Mouse (Mus musculus) gastrocnemius, adult 8-10 months (tissue): ENCODE measurements around the gene Obox1. TPM values are rescaled to one million over a fixed set of nuclear protein-coding genes. Genes with fewer than 3 reads are reported as not detected.
"Not testable (repeated sequence)": the region's sequence is repeated elsewhere in the genome, so short reads cannot be mapped to it uniquely, and the experiment has no call there.

Source experiments
- DNase-seq, 2 experiments: peaks; one replicate each; pipeline ENCODE4 v3.0.0; 2022; ENCODE audit warnings: low spot score in 2 of 2
- total RNA-seq, 4 experiments: library from RNA; stranded (reverse); gene quantifications; 2 replicates each; pipeline ENCODE4 v1.2.4; 2022

Gene Obox1
- not detected for total RNA-seq

DNA sequence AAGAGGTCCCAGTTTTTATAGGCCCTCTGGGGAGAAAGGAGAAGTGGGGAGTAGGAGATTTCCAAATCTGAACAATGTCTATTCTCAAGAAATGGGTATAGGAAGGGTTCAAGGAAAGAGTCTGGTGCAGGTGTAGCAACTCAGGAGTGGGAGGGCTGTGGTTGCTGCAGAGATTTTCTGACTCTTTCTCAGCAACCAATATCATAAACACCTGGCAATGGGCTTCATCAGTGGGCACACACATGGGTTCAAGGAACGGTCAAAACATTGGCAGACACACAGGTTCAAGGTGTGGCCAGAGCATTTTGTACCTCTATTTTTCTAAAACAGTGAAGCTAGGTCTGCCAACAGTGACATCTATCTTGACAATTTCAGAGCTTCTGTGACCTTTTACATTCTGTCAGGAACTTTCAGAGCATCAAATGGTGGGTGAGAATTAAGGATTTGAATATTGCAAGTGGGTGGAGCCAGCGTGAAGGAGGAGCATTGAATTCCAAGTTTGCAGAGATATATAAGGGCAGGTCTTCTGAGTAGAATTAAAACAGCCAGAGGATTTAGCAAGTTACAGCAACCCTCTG, at the start of gene Obox1, which contains the start of gene Obox2:
TSS of gene Obox1 (plus strand) at position 528 of the 578 bp plus-strand sequence.
TSS of gene Obox2 (plus strand) at position 301 of the 578 bp plus-strand sequence.
- DNase-seq = not testable (repeated sequence)

DNA sequence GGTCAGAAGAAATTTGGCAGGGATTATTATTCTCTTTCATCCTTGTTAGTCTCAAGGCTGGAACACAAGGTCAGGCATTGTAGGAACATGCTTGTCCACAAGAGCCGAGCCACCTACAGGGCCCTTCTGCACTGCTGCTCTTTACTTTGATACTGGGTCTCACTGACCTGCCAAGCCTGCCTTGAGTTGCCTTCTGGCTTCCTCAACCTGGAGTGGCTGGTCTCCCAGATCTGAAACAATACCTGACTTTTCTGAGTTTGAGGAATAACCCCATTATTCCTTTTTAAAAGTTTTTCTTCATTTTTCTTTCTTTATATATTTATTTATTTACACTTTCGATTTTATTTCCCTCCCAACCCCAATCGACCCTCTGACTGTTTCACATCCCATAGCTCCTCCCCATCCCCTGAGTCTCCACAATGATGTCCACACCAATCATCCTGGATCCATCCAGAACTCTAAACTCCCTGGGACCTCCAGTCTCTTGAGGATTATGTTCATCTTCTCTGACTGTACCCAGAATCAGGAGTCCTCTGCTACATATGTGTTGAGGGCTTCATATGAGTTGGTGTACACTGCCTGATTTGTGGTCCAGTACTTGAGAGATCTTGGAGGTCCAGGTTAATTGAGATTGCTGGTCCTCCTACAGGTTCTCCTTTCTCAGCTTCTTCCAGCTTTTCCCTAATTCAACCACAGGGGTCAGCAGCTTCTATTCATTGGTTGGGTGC, 10.6 kb downstream of the Obox1 start:
- not testable (repeated sequence) for DNase-seq

GRCm38 (mm10) chr7:15406816-15407215, 18.1 kb downstream of the Obox1 start:
- not testable (repeated sequence) for DNase-seq

DNA sequence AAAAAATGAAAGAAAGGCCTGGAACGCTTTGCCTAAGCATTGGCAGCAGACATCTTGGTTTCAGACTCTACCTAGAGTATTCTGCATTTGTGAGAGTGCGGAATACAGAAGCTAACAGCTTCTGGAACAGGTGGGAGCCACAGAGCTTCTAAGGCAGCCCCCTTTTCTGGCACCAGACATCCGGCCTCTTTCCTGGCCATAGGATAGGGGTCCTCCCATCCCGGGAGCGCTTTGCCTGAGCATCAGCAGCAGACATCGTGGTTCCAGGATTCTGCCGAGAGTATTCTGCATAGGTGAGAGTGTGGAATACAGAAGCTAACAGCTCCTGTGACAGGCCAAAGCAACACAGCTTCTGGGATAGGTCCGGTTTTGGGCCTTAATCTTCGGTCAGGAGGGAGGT, 29.3 kb downstream of the Obox1 start:
- not testable (repeated sequence) for DNase-seq

GRCm38 (mm10) chr7:15425537-15425936, 36.8 kb downstream of the Obox1 start:
- DNase-seq = not testable (repeated sequence)

DNA sequence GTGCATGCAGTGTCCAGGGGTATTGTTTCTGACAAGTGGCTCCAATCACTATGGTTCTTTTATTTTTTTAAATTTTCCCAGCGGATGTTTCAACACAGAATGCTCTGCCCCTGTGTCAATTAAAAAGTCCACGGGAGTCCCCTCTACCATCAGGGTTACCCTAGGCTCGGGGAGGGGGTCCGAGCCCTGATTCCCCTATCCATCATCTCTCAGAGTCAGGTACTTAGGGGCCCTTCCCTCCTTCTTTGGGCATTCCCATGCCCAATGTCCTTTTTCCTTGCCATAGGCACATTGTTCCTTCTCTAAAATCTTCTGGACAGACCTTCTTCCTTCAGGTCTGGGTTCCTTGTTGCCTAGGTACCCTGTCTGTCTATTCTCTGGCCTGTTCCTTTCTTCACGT, 120.7 kb downstream of the Obox1 start:
- DNase-seq = not testable (repeated sequence)

Other genes with a start within 250 kb of the Obox1 start
- gene Obox2, start 227 bp upstream of the Obox1 start, total RNA-seq = not detected